Mouse (Mus musculus) B cell, adult 67 days (primary cell): ENCODE results near the gene Muc1. TPM values are rescaled to one million over a fixed set of nuclear protein-coding genes. Genes with fewer than 3 reads are reported as not detected.

Experiments
- total RNA-seq, 2 experiments: library from RNA; stranded (reverse); gene quantifications; 4 replicates each; pipeline ENCODE4 v1.2.4; 2023

Muc1 gene
- 1 to 10 TPM; 1.1 to 1.3 TPM for total RNA-seq

DNA sequence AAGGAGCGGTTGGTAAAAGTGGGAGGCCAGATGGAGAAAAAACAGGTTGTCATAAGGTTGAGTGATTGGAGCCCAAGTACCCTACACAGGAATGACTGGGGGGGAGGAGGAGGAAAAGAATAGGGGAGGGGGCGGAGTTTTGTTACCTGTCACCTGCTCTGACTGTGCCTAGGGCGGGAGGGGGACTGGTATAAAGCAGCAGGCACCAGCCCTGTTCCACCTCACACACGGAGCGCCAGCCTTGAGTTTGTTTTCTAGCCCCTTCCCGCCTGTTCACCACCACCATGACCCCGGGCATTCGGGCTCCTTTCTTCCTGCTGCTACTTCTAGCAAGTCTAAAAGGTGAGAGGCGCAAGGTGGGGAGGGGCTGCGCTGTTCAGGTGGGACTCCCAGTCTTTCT lies at the start of gene Muc1:
Muc1 (plus strand) TSS at position 222 of the 400 bp plus-strand sequence.

GRCm38 (mm10) chr3:89183058-89183958 lies 45.5 kb upstream of the Muc1 start, which contains the start of gene Fam189b:
Gene Fam189b, plus strand, starts transcription at chr3:89183143.

DNA sequence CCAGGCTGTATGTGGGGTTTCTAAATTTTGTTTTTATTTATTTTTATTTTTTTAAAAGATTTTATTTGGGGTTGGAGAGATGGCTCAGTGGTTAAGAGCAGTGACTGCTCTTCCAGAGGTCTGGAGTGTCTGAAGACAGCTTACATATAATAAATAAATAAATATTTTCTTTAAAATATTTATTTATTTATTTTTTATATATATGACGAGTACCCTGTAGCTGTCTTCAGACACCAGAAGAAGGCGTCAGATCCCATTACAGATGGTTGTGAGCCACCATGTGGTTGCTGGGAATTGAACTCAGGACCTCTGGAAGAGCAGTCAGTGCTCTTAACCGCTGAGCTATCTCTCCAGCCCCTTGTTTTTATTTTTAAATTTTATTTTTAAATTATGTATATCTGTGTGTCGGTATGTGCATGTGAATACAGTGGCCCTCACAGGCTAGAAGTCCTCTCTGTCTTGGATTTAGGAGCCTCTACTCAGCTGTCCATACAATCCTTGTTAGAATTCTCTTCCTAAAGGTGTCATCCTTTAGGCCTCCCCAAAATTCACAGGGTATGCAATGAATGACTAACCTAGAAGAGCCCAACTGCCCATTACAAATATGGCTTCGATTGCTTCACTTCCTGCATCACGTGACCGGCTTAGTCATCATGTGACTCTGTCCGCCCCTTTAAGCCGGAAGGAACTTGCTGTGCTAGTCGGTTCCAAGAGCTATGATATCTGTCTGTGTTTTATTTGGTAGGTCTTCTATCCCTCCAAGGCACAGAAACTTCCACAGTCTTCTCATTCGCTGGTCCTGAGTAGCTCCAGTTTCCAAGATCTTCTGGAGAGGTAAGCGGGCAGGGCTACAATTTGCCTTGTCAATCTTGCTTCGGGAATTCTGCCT lies 26.4 kb upstream of the Muc1 start, which contains the start of gene Gba:
Gba (plus strand) TSS at position 676 of the 889 bp plus-strand sequence.

GRCm38 (mm10) chr3:89214681-89215411 lies 14.0 kb upstream of the Muc1 start, which contains the start of gene Thbs3:
Gene Thbs3, plus strand, starts transcription at chr3:89215180.

DNA sequence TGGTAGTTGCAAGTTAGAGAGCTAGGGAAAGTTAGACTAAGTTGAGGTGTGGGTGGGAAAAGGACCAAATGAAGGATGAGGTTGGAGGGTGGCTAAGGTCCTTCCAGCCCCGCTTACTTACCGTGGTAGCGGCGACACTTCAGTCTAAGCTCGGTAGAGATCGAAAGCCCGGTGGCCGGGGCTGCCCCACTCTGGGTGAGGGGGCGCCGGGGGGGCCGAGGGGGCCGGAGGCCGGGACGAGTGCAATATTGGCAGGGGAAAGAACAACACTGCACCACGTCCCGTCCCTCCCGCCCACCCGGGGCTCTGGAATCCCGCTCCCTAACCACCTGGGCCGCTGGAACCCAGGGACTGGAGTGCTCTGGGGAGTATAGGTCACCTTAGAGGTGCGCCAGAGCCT lies 2.0 kb upstream of the Muc1 start, which contains the start of gene Mtx1:
Mtx1 (minus strand) TSS at position 189 of the 400 bp plus-strand sequence.

GRCm38 (mm10) chr3:89245688-89246171 lies 16.9 kb downstream of the Muc1 start, which contains the start of gene Krtcap2:
Gene Krtcap2, plus strand, starts transcription at chr3:89245966.

GRCm38 (mm10) chr3:89246261-89247100 lies 17.6 kb downstream of the Muc1 start, which contains the start of gene Trim46:
Gene Trim46, minus strand, starts transcription at chr3:89246309.

DNA sequence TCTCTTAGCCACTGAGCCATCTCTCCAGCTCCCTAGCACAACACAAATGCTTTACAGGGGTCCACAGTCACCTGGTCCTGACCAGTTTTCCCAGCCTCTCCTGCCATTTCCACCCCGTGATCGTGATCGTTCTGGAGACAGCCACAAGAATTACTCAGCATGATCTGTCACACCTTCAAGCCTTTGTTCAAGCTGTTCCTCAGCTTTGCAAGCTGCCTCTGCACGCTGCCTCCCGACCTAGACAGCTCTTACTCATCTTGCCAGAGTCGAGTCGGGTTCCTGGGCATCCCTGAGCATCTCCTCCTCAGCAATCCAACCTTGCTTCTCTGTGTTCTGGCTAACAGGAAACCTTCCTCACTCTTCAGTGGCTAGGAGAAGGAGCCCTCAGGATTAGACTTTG lies 30.2 kb downstream of the Muc1 start, which contains the start of gene Dpm3:
Dpm3 (plus strand) TSS at position 283 of the 400 bp plus-strand sequence.

GRCm38 (mm10) chr3:89270051-89270755 lies 41.3 kb downstream of the Muc1 start, which contains the start of gene Slc50a1:
Gene Slc50a1, minus strand, starts transcription at chr3:89270570.

DNA sequence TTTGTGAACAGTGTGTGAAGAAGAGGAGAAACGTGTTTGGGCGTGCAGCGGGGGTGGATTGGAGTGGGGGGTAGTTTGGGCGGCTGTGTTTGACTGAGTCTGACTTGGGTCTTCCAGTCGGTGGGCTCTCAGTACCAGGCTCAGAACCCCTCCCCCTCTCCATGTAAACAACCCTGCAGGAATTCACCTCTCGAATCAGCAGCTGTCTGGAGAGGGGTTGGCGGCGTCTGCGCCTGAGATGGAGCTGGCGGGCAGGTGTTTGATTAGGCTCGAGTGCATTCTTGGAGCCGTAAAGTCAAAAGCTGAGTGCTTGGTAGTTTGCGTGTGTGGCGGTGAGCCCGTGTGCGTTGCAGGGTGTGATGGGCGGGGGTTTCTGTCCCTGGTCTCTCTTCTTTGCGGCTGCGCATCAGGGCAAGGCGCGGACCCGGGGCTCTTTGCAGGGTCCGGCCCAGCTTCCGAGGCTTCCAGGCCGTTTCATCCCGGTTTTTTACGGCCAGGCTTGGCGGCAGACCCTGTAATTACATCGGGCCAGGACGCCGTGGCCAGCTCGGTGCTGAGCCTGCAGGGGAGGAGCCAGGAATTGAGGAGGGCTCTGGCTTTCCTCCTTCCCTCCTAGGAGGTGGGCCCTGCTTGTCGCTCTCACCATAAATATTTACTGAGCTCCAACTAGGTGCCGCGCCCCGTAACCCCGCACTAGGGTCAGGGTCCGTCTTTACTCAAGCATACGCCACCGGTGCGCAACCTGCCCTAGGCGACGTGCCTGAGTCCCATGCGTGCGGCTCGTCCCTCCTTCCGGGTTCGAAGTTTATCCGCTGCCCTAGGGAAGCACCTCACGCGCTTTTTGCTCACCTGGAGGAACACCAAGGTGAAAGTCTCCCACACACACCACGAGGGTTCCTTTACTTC lies 52.0 kb downstream of the Muc1 start, which contains the start of gene Efna1:
Efna1 (minus strand) TSS at position 537 of the 906 bp plus-strand sequence.

Other genes starting within 250 kb of the Muc1 start
- 10 to 100 TPM; 52.2 to 54.5 TPM for gene Rusc1, start 135.7 kb upstream of the Muc1 start, total RNA-seq
- gene Gm43738, start 128.0 kb upstream of the Muc1 start, total RNA-seq: not detected
- gene Fdps, start 127.1 kb upstream of the Muc1 start, total RNA-seq: 10 to 100 TPM; 19.8 to 21.0 TPM
- gene Pklr, start 92.9 kb upstream of the Muc1 start, total RNA-seq: not detected
- gene Hcn3, start 68.9 kb upstream of the Muc1 start, total RNA-seq: 1 to 10 TPM; 2.7 to 4.7 TPM
- 100 to 1,000 TPM; 162 to 174 TPM for gene Clk2, start 64.3 kb upstream of the Muc1 start, total RNA-seq
- gene Scamp3, start 51.6 kb upstream of the Muc1 start, total RNA-seq: 100 to 1,000 TPM; 108 to 133 TPM
- gene Fam189b, start 45.9 kb upstream of the Muc1 start, total RNA-seq: 10 to 100 TPM; 22.6 to 25.4 TPM
- 10 to 100 TPM; 89.2 to 94.7 TPM for gene Gba, start 26.1 kb upstream of the Muc1 start, total RNA-seq
- 1 to 10 TPM; 6.8 to 9.9 TPM for gene Thbs3, start 13.9 kb upstream of the Muc1 start, total RNA-seq
- 100 to 1,000 TPM; 144 to 228 TPM for gene Mtx1, start 2.0 kb upstream of the Muc1 start, total RNA-seq
- gene Krtcap2, start 16.9 kb downstream of the Muc1 start, total RNA-seq: 100 to 1,000 TPM in 1 of 2 experiments, 10 to 100 TPM in 1; 97.1 to 103 TPM
- gene Trim46, start 17.3 kb downstream of the Muc1 start, total RNA-seq: 1 to 10 TPM; 4.8 to 5.0 TPM
- gene Dpm3, start 30.3 kb downstream of the Muc1 start, total RNA-seq: 10 to 100 TPM; 76.7 to 98.6 TPM
- gene Slc50a1, start 41.5 kb downstream of the Muc1 start, total RNA-seq: 100 to 1,000 TPM; 163 to 165 TPM
- gene Efna1, start 52.1 kb downstream of the Muc1 start, total RNA-seq: 1 to 10 TPM; 1.6 to 3.7 TPM
- not detected for gene Efna3, start 93.9 kb downstream of the Muc1 start, total RNA-seq
- under 1 TPM in 1 of 2 experiments, not detected in 1; 0.67 TPM for gene Efna4, start 109.0 kb downstream of the Muc1 start, total RNA-seq
- 1 to 10 TPM; 7.2 to 7.7 TPM for gene Adam15, start 120.9 kb downstream of the Muc1 start, total RNA-seq
- gene Dcst2, start 132.9 kb downstream of the Muc1 start, total RNA-seq: not detected
- gene Dcst1, start 136.2 kb downstream of the Muc1 start, total RNA-seq: not detected
- gene Zbtb7b, start 165.7 kb downstream of the Muc1 start, total RNA-seq: 10 to 100 TPM; 55.7 to 72.5 TPM
- gene Lenep, start 173.7 kb downstream of the Muc1 start, total RNA-seq: 1 to 10 TPM in 1 of 2 experiments, not detected in 1; 1.3 TPM
- gene Flad1, start 182.8 kb downstream of the Muc1 start, total RNA-seq: 10 to 100 TPM; 43.0 to 56.7 TPM
- 1 to 10 TPM; 3.7 to 9.7 TPM for gene Cks1b, start 189.3 kb downstream of the Muc1 start, total RNA-seq
- gene Shc1, start 189.4 kb downstream of the Muc1 start, total RNA-seq: 10 to 100 TPM; 88.3 to 90.4 TPM
- 10 to 100 TPM; 39.2 to 42.5 TPM for gene Pygo2, start 201.2 kb downstream of the Muc1 start, total RNA-seq
- gene Pbxip1, start 207.6 kb downstream of the Muc1 start, total RNA-seq: 100 to 1,000 TPM; 134 TPM
- gene Pmvk, start 225.5 kb downstream of the Muc1 start, total RNA-seq: 10 to 100 TPM; 18.2 to 19.4 TPM